Mouse (Mus musculus) embryonic facial prominence, embryonic 14.5 days (tissue): ENCODE results near the gene Dok5. TPM values are rescaled to one million over a fixed set of nuclear protein-coding genes. Genes with fewer than 3 reads are reported as not detected.
A peak's percentile ranks its signal among the peaks of the same experiment; 100 is the strongest.

Source experiments
- ATAC-seq: fragments of 200-750 bp; cut with Nextera tagmentation; 2 replicates; pipeline ENCODE4 v1.8.0; 2017; ENCODE audit warnings: low read depth, moderate number of reproducible peaks, moderate TSS enrichment
- DNase-seq: peaks from one replicate; pipeline ENCODE4 v3.0.0-alpha.2; 2015; ENCODE audit warnings: low spot score
- H3K27ac ChIP-seq: fragments of 300-500 bp; sonication (generic); replicated peaks from 2 replicates; pipeline ENCODE4 v1.5.1; 2014; ENCODE audit warnings: low read depth, mild to moderate bottlenecking, low read length, moderate library complexity
- H3K27me3 ChIP-seq: fragments of 300-500 bp; sonication (generic); replicated peaks from 2 replicates; pipeline ENCODE4 v1.6.1; 2014; ENCODE audit warnings: low read length; ENCODE audit not compliant: control insufficient read depth, insufficient read depth
- H3K36me3 ChIP-seq: fragments of 300-500 bp; sonication (generic); 2 replicates; pipeline ENCODE4 v1.6.1; 2014; ENCODE audit warnings: low read length, mixed read lengths; ENCODE audit not compliant: control insufficient read depth, insufficient read depth
- H3K4me1 ChIP-seq: fragments of 300-500 bp; sonication (generic); 2 replicates; pipeline ENCODE4 v1.6.1; 2014; ENCODE audit warnings: antibody characterized with exemption, low read length; ENCODE audit not compliant: control insufficient read depth, insufficient read depth
- H3K4me2 ChIP-seq: fragments of 300-500 bp; sonication (generic); 2 replicates; pipeline ENCODE4 v1.6.1; 2014; ENCODE audit warnings: low read depth, mild to moderate bottlenecking, low read length, moderate library complexity, mixed read lengths
- H3K4me3 ChIP-seq: fragments of 300-500 bp; sonication (generic); 2 replicates; pipeline ENCODE4 v1.5.1; 2014; ENCODE audit warnings: low read depth, mild to moderate bottlenecking, low read length
- H3K9ac ChIP-seq: fragments of 300-500 bp; sonication (generic); 2 replicates; pipeline ENCODE4 v1.6.1; 2014; ENCODE audit warnings: low read depth, mild to moderate bottlenecking, low read length, moderate library complexity, mixed read lengths
- H3K9me3 ChIP-seq: fragments of 300-500 bp; sonication (generic); 2 replicates; pipeline ENCODE4 v1.6.1; 2016; ENCODE audit warnings: low read length; ENCODE audit not compliant: control insufficient read depth
- WGBS: fragments of 180-500 bp; shearing (Covaris S2); extraction: QIAGEN DNeasy Blood & Tissue Kit; methylation state at CpG from one replicate; pipeline ENCODE4 v1.1.7; 2014; 5-methylcytosine and 5-hydroxymethylcytosine counted together
- polyA plus RNA-seq: library from polyadenylated mRNA; unstranded; fragments of >200 nt; fragmentation: Nextera tagmentation; extraction: Ambion mirVana; gene quantifications from 2 replicates; pipeline ENCODE4 v1.2.1, GENCODE M21; 2014

Gene Dok5
- polyA plus RNA-seq, 1 experiment from 2014 or later: 16.8 TPM

DNA sequence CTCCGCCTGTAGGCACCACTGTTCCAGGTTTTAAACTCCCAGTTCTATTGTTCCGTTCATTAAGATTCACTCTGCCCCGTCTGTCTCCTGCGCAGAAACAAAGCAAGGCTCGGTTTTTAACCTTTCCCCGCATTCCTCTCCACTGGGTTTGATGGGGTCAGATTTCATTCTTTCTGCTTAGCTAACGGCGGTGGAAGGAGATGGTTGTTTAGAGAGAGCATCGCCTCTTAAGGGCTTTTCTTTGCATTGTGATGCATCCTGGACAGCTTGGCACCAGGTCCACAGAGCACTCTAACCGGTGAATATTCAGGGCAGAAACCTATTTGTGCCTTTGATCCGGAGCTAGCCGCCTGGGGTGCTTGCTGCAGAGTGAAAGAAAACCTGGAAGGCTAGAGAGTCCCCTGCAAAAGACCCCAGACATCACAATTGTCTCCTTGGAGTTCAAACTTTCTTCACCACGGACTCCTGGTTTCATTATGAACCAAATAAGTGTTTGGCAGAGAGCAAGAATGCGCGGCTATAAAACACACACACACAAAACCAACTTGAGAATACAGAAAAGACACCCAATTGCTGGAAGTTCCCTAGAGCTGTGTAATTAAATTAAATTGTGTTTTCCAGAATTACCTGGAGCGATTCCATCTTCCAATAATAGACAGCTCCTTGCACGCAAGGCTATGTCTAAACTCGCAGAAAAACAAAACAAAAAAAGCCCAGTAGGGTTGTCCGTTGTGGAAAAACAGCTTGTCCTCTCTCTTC, 40.7 kb downstream of the Dok5 start:
- WGBS: 4% methylated on average over 19 of the region's 19 CpGs
- no peaks in the 10 kb centered on the region for H3K36me3 ChIP-seq
- H3K27ac ChIP-seq: peak overlapping the region; percentile 57; the same call in 1 of the 2 replicates
- peak overlapping the region; percentile 43 for H3K9ac ChIP-seq
- H3K27me3 ChIP-seq: no peaks in the 10 kb centered on the region
- H3K4me3 ChIP-seq: peak overlapping the region; percentile 20
- DNase-seq (peak; percentile 50), ATAC-seq (peak; percentile 58)
- peak overlapping the region; percentile 55 for H3K4me2 ChIP-seq
- 0 out of 2 replicates have a peak, but pooled peaks cover 8% of the 10 kb centered on the region for H3K4me1 ChIP-seq
- H3K9me3 ChIP-seq: no peaks in the 10 kb centered on the region

DNA sequence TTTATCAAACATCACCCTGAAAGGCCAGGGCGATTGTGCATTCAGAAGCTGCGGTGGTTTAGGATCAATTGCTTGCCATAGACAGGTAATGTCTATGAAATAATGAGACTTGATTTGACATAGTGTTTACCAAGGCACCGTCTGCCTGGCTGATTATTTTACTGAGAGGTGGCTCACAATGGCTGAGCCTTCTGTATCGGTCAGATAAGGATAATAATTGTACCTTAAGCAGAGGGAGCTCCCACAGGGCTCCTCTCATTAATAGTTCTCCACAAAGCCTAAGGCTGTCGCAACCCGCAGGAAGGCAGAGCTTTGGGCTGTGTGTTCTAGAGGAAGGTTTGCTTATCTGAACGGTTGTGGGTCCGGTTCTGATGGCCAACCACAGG, 41.3 kb downstream of the Dok5 start:
- Histone ChIP-seq H3K4me2 (peak overlapping the region; percentile 55; the same call in 1 of the 2 replicates), H3K27ac (no peak overlapping the region), H3K36me3 (no peaks in the 10 kb centered on the region), H3K27me3 (no peaks in the 10 kb centered on the region), H3K9ac (no peak overlapping the region), H3K4me1 (0 out of 2 replicates have a peak, but pooled peaks cover 8% of the 10 kb centered on the region), H3K9me3 (no peaks in the 10 kb centered on the region), H3K4me3 (no peak overlapping the region)
- WGBS: 50% methylated on average over 8 of the region's 8 CpGs
- DNase-seq (no peak), ATAC-seq (no peak)

DNA sequence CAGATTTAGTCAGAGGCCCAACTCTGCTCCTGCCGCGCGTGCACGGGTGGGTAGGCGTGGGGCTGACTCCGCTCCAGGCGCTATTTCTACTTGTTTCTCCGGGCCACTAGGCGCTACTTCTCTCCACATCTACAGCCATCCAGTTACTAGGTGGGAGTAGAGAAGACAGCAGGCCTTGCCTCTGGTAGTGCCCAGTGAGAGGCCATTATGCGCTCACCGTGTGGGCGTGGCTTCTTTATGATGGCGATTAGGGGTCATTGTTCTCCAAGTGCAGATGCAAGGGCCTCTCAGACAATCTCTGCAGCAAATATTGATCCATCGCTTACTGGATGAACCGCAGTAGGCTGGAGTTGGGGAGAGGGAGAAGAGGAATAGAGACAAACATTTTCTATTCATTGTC, 44.0 kb downstream of the Dok5 start:
- WGBS: 91% methylated on average over 15 of the region's 15 CpGs
- no peaks in the 10 kb centered on the region for H3K27me3 ChIP-seq
- no peak overlapping the region for H3K4me3 ChIP-seq
- no peak overlapping the region for H3K27ac ChIP-seq
- 0 out of 2 replicates have a peak, but pooled peaks cover 8% of the 10 kb centered on the region for H3K4me1 ChIP-seq
- no peak overlapping the region for H3K9ac ChIP-seq
- no peak for DNase-seq
- ATAC-seq: no peak
- no peaks in the 10 kb centered on the region for H3K9me3 ChIP-seq
- H3K36me3 ChIP-seq: no peaks in the 10 kb centered on the region
- no peak overlapping the region for H3K4me2 ChIP-seq

DNA sequence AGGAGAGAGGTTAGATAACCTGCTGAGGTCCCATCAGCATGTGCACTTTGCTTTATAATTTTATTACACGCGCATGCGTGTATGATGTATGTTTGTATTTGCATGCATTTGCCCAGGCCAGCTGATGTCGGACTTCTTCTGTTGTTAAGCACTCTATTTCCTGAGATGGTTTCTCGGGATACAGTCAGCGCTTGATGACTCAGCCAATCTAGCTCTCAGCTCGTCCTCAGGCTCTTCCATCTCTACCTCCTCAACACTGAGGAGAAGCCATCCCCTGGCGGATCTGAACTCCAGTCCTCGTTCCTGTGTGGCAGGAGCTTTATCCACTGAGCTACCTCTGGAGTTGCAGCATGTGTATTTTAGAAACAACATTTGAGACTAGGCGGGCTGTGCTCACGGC, 44.5 kb downstream of the Dok5 start:
- Histone ChIP-seq H3K4me2 (no peak overlapping the region), H3K27ac (no peak overlapping the region), H3K9me3 (no peaks in the 10 kb centered on the region), H3K4me3 (no peak overlapping the region), H3K36me3 (no peaks in the 10 kb centered on the region), H3K9ac (no peak overlapping the region), H3K27me3 (no peaks in the 10 kb centered on the region), H3K4me1 (0 out of 2 replicates have a peak, but pooled peaks cover 8% of the 10 kb centered on the region)
- ATAC-seq (no peak), DNase-seq (no peak)
- WGBS: 93% methylated on average over 11 of the region's 11 CpGs

DNA sequence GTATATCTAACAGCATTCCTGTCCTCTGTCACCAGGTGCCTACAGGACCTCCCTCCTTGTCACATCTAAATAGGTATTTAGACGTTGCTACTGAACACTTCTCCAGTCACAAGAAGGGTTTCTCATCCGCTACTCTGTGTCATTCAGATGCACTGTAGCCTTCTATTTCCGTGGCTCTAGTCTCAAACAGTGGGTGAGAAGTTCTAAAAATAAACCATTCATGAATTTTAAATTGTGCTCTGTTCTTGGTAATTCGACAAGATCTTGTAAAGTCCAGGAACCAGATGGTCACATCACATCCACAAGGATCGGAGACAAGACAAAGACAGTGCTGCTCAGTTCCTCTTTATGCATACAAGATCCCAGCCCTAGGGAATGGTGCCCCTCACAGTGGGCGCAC, 46.0 kb downstream of the Dok5 start:
- Histone ChIP-seq H3K4me2 (no peak overlapping the region), H3K4me1 (0 out of 2 replicates have a peak, but pooled peaks cover under 1% of the 10 kb centered on the region), H3K9ac (no peak overlapping the region), H3K36me3 (no peaks in the 10 kb centered on the region), H3K9me3 (no peaks in the 10 kb centered on the region), H3K27ac (no peak overlapping the region), H3K27me3 (no peaks in the 10 kb centered on the region), H3K4me3 (no peak overlapping the region)
- no peak for ATAC-seq
- no peak for DNase-seq
- WGBS: 67% methylated on average over 6 of the region's 6 CpGs

DNA sequence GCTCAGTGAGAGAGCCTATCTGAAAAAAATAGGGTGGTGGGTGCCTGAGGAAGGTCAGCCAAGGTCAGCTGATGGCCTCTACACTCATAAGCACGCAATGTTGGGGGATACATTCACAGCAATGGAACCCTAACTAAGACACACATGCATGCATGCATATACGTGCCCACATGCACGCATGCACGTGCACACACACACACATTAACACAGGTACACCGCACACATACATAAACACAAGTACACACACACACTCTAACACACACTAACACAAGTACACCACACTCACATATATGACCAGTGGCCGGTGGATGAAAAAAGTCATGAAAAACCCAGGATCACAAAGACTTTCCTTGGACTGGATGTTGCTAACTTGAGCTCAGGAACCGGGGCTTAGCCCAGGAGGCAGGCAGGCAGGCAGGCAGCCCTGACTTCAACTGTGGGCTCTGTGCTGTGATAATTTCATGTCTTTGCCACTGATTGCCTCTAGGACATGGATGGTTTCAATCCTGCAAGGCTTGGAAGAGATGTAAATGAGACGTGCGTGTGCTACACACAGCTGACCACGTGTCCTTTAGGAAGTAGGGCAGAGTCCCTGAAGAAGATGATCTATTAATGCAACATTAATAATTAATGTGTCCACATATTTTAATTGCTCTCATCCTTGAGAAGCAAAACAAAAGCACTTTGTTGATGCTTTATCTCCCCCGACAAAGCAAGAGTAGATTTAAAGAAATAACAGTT, 48.6 kb downstream of the Dok5 start:
- DNase-seq (no peak), ATAC-seq (no peak)
- no peak overlapping the region for H3K4me2 ChIP-seq
- H3K4me1 ChIP-seq: no peaks in the 10 kb centered on the region
- H3K4me3 ChIP-seq: no peak overlapping the region
- no peaks in the 10 kb centered on the region for H3K27me3 ChIP-seq
- H3K36me3 ChIP-seq: no peaks in the 10 kb centered on the region
- WGBS: 80% methylated on average over 11 of the region's 11 CpGs
- H3K27ac ChIP-seq: no peak overlapping the region
- H3K9ac ChIP-seq: no peak overlapping the region
- no peaks in the 10 kb centered on the region for H3K9me3 ChIP-seq

DNA sequence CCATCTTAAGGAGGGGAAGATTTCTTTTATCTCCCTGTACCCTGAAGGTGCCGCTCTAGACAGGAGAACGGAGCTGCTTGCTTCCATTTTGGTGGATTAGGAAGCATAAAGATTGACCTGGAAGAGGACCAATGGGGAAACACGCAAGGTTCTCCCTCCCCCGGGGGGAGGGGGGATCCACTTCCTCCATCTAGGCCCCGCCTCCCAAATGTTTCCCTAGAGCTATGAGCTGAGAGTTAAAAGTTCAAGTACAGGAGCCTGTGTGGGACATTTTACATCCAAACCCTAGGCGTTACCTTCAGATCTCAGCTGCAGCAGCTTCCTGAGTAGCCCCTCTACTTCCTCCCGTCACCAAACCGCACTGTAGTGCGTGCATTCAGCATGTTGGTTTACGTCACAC, 56.5 kb downstream of the Dok5 start:
- 0 out of 2 replicates have a peak, but pooled peaks cover 5% of the 10 kb centered on the region for H3K9me3 ChIP-seq
- H3K36me3 ChIP-seq: no peaks in the 10 kb centered on the region
- H3K4me3 ChIP-seq: no peak overlapping the region
- no peaks in the 10 kb centered on the region for H3K27me3 ChIP-seq
- no peak overlapping the region for H3K27ac ChIP-seq
- ATAC-seq (no peak), DNase-seq (no peak)
- H3K4me2 ChIP-seq: no peak overlapping the region
- 93% methylated on average over 10 of the region's 10 CpGs for WGBS
- H3K4me1 ChIP-seq: no peaks in the 10 kb centered on the region
- no peak overlapping the region for H3K9ac ChIP-seq

DNA sequence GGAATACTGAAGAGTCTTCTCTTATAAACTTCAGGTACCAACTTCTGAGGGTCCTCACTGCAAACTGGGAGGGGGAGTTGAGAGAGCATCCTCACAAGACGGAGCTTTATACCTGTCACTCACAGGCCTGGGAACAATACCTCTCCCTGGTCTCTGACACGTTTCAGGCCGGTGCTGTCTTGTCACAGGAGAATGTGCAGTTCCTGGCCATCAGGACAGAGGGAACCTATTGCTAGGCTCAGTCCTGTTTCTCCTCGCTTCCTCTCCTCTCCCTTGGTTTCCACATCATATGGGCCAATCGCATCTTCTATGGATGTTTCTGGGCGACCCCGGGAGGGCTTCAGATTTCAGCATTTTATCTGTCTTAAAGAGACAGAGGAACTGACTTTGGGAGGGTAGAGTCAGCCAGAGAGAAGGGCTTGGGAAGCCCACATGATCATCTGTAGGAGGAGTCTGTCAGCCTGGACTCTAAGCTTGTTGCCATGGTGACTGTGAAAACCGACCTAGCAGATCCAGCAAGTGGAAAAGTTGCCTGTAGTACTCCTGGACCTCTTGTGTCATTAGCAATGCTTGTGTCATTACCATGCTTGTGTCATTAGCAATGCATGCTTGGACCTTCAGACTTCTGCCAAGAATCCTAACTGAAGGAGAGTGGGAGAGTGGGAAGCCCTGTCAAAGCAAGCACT, 59.9 kb downstream of the Dok5 start:
- Histone ChIP-seq H3K27ac (no peak overlapping the region), H3K9ac (no peak overlapping the region), H3K4me1 (no peaks in the 10 kb centered on the region), H3K27me3 (no peaks in the 10 kb centered on the region), H3K36me3 (no peaks in the 10 kb centered on the region), H3K4me3 (no peak overlapping the region), H3K4me2 (no peak overlapping the region), H3K9me3 (0 out of 2 replicates have a peak, but pooled peaks cover 9% of the 10 kb centered on the region)
- 31% methylated on average over 8 of the region's 8 CpGs for WGBS
- DNase-seq (peak; percentile 58), ATAC-seq (0 out of 2 replicates have a peak, but pooled peaks have one; percentile 47)
